ENCODE assay signal across 23 mouse cellular contexts in genomic region chr8:35140775-35141174, GRCm38 (mm10).
"Had no signal": no experiment of that assay in that cellular context is flagged by ENCODE, and none has a peak within 500 bp of the region (broad histone marks: within the 10 kb centered on the region; RNA-seq: fewer than 3 reads in every experiment).

No protein-coding gene starts in this region.

- DNase-seq: gastrocnemius, adult 2 months; gastrocnemius, postnatal 10 days; gastrocnemius, postnatal 25 days; heart, postnatal 10 days; heart, postnatal 4 days; kidney, adult 8-10 months; kidney, postnatal 14 days; kidney, postnatal 36 days; liver; liver, embryonic 13.5 days; liver, postnatal 0 days; lung, adult 2 months had no signal

- H3K27me3 ChIP-seq: heart, embryonic 12.5 days; hindbrain, embryonic 12.5 days; intestine, embryonic 15.5 days; limb, embryonic 12.5 days; liver, embryonic 13.5 days; liver, embryonic 15.5 days had no signal

- H3K4me3 ChIP-seq: gastrocnemius, adult 2 months; heart, embryonic 10.5 days; heart, embryonic 12.5 days; hindbrain, embryonic 10.5 days; hindbrain, embryonic 12.5 days; intestine, embryonic 15.5 days; layer of hippocampus, adult 2 months; left cerebral cortex, adult 2 months; limb, embryonic 10.5 days; limb, embryonic 12.5 days; liver, embryonic 13.5 days; liver, embryonic 15.5 days had no signal

- H3K27ac ChIP-seq: gastrocnemius, adult 2 months; heart, embryonic 10.5 days; hindbrain, embryonic 10.5 days; hindbrain, embryonic 12.5 days; hindbrain, embryonic 14.5 days; intestine, embryonic 15.5 days; layer of hippocampus, adult 2 months; left cerebral cortex, adult 2 months; limb, embryonic 10.5 days; limb, embryonic 12.5 days; liver, embryonic 13.5 days; liver, embryonic 15.5 days had no signal

- H3K36me3 ChIP-seq: heart, embryonic 10.5 days; heart, embryonic 12.5 days; hindbrain, embryonic 10.5 days; hindbrain, embryonic 12.5 days; intestine, embryonic 15.5 days; limb, embryonic 10.5 days; limb, embryonic 12.5 days; liver, embryonic 13.5 days; liver, embryonic 15.5 days had no signal

- H3K4me1 ChIP-seq: hindbrain, embryonic 12.5 days; intestine, embryonic 15.5 days; liver, embryonic 13.5 days; liver, embryonic 15.5 days had no signal
